Mouse (Mus musculus) forebrain, embryonic 12.5 days (tissue): Measurements from ENCODE around the gene B4galt5. TPM values are rescaled to one million over a fixed set of nuclear protein-coding genes. Genes with fewer than 3 reads are reported as not detected.

Experiments used
- ATAC-seq: fragments of 200-750 bp; cut with Nextera tagmentation; 2 replicates; pipeline ENCODE4 v1.8.0; 2017; ENCODE audit warnings: moderate TSS enrichment; ENCODE audit not compliant: low FRiP score
- H3K27ac ChIP-seq: fragments of 300-500 bp; sonication (generic); 2 replicates; pipeline ENCODE4 v1.5.1; 2016; ENCODE audit warnings: mild to moderate bottlenecking
- H3K27me3 ChIP-seq: fragments of 300-500 bp; sonication (generic); 2 replicates; pipeline ENCODE4 v1.6.1; 2016; ENCODE audit warnings: mild to moderate bottlenecking
- H3K36me3 ChIP-seq: fragments of 300-500 bp; sonication (generic); replicated peaks from 2 replicates; pipeline ENCODE4 v1.6.1; 2016; ENCODE audit warnings: mild to moderate bottlenecking
- H3K4me1 ChIP-seq: fragments of 300-500 bp; sonication (generic); 2 replicates; pipeline ENCODE4 v1.6.1; 2016
- H3K4me2 ChIP-seq: fragments of 300-500 bp; sonication (generic); 2 replicates; pipeline ENCODE4 v1.6.1; 2016; ENCODE audit warnings: mild to moderate bottlenecking, moderate library complexity
- H3K4me3 ChIP-seq: fragments of 300-500 bp; sonication (generic); replicated peaks from 2 replicates; pipeline ENCODE4 v1.5.1; 2016; ENCODE audit warnings: mild to moderate bottlenecking
- H3K9ac ChIP-seq: fragments of 300-500 bp; sonication (generic); 2 replicates; pipeline ENCODE4 v1.6.1; 2016; ENCODE audit warnings: mild to moderate bottlenecking
- H3K9me3 ChIP-seq: fragments of 300-500 bp; sonication (generic); 2 replicates; pipeline ENCODE4 v1.6.1; 2016
- WGBS: fragments of 180-500 bp; shearing (Covaris S2); methylation state at CpG from one replicate; pipeline ENCODE4 v1.1.7; 2016; 5-methylcytosine and 5-hydroxymethylcytosine counted together
- polyA plus RNA-seq: library from polyadenylated mRNA; unstranded; fragments of >200 nt; fragmentation: Nextera tagmentation; extraction: Ambion mirVana; gene quantifications from 2 replicates; pipeline ENCODE4 v1.2.1, GENCODE M21; 2016

Gene B4galt5
- polyA plus RNA-seq, 1 experiment from 2014 or later = 13.4 TPM

DNA sequence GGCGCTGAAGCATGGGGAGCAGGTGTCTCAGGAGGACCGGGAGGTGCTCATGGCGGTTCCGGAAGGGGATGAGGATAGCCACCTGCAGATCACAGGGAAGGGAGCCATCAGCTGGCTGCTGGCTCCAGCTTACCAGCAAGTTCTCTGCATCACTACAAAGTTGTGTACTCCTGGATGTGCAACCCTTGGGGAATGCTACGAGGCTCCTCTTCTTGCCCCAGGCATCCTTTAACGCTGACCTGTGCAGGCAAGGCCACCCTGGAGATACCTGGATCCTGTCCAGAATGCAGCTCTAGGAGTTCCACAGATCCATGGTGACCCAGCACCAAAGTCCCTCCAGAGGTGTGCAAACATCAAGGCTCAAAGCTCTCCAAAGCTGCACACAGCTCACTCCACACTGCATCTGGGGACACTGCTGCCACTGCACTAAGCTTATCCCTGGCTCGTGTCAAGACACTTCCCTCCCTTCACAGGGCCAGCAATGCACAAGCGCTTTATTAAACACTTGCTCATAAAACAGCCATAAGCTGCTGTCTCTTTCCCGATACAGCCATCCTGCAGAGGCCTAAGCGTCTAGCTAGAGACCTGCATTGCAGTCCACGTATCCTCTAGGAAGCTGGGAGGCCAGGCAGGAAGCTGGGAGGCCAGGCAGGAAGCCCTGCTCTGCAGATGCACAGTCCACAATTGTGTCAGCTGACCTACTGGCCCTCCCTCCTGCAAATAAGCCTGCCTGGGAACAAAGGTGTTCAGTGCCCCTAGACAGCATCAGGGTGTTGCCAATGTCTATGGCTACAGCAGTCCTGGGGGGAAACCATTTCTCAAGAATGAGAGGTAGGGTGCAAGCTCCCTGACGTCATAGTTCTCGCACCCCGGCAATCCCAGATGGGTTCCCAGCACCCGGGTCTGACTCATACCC lies 42.1 kb downstream of the B4galt5 start:
- Histone ChIP-seq H3K36me3 (peaks cover 32% of the 10 kb centered on the region), H3K27ac (0 out of 2 replicates have a peak overlapping the region, but pooled peaks have one; percentile 25), H3K9me3 (no peaks in the 10 kb centered on the region), H3K4me2 (no peak overlapping the region), H3K9ac (no peak overlapping the region), H3K4me3 (no peak overlapping the region), H3K4me1 (peaks cover 9% of the 10 kb centered on the region), H3K27me3 (no peaks in the 10 kb centered on the region)
- 85% methylated on average over 15 of the region's 15 CpGs for WGBS
- ATAC-seq = no peak

DNA sequence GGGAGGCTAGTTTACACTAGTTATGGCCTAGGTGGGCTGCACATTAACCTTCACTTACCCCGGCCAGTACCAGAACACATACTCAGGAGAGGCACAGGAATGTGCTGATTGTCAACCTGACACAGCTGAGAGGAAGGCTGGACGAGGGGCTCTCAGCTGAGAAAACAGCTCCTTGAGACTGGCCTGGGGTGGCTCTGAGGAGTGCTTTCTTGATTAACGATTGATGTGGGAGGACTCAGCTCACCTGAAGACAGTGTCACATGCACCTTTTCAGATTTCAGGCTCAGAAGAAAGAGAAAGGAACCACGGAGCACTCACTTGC lies 42.7 kb downstream of the B4galt5 start:
- no peak overlapping the region for H3K9ac ChIP-seq
- H3K9me3 ChIP-seq = no peaks in the 10 kb centered on the region
- no peak for ATAC-seq
- no peak overlapping the region for H3K4me2 ChIP-seq
- H3K36me3 ChIP-seq = peaks cover 34% of the 10 kb centered on the region
- peaks cover 9% of the 10 kb centered on the region for H3K4me1 ChIP-seq
- H3K4me3 ChIP-seq = no peak overlapping the region
- H3K27ac ChIP-seq = no peak overlapping the region
- H3K27me3 ChIP-seq = no peaks in the 10 kb centered on the region
- WGBS = 90% methylated on average over 4 of the region's 4 CpGs

DNA sequence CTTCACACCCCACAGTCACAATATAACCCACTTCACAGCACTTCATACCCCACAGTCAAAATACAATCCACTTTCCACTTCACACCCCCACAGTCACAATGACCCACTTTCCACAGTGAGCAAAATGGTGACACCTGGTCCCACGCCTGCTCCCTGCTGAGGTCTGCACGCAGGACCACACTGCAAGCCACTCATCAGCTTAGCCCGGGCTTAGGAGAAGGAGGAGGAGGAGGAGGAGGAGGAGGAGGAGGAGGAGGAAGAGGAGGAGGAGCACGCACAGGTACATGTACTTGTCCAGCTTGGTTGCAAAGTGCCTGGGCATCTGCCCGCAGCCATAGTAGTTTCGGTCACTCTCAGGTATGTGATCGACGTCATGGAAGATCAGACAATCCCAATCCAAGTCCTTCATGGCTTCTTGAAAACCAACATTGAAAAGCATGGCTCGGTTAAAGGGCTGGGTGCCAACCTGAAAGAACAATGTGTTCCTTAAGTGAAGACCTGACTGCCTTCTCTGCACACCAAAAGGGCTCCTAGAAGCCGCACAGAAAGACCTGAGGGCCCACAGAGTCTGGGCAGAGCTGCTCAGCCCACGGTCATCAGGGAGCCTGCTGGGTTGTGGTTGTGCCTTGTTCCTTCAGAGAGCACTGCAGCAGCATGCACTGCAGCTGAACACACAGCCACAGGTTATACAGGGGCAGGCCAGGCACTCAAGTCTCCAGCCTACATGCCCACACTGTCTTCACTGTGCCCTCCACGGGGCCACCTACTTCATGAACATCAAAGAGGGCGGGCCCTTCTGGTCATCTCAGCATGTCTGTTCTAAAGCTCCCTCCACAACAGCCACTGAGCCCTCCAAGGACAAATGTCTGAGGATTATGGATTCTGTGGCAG lies 43.4 kb downstream of the B4galt5 start:
- ATAC-seq = no peak
- no peak overlapping the region for H3K9ac ChIP-seq

DNA sequence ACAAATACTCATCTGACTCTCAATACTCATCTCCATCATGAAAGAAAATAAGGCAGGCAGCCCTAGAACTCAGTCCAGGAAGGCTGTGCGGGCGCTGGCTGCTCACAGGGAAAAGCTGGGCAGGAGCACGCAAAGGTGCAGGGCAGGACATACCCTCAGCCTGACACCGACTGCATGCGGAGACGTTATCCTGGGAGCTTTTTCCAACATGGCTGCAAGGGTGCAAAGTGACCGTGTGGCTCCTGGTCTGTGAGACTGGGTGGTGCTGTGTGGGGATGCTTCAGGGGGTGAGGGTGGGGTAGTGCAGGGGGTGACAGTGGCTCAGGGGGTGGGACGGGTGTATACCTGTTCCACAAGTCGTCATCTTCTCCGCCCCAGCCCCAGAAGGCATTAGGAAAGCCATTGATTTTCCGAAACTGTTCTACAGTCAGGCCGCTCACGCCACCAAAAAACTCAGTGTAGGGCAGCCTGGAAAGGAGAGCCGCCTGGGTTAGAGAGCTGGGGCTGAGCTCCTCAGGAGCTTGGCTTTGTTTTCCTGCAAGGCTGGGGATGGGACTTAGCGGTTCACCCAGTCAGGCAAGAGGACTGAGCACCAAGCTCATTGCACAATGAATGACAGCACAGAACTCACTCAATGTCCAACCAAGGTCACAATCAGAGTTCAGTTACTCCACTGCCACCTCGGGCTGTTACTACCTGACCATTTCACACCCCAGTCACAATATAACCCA lies 44.2 kb downstream of the B4galt5 start:
- Histone ChIP-seq H3K9ac (no peak overlapping the region), H3K4me1 (peaks cover 11% of the 10 kb centered on the region), H3K27ac (no peak overlapping the region), H3K36me3 (peaks cover 42% of the 10 kb centered on the region), H3K27me3 (no peaks in the 10 kb centered on the region), H3K4me2 (no peak overlapping the region), H3K9me3 (no peaks in the 10 kb centered on the region), H3K4me3 (no peak overlapping the region)
- WGBS = 82% methylated on average over 16 of the region's 16 CpGs
- no peak for ATAC-seq

More for the DNA sequence above, 43.4 kb downstream of the B4galt5 start:
- 91% methylated on average over 13 of the region's 13 CpGs for whole genome bisulfite sequencing
- Histone ChIP-seq H3K4me1 (peaks cover 9% of the 10 kb centered on the region), H3K4me3 (no peak overlapping the region), H3K27me3 (no peaks in the 10 kb centered on the region), H3K9me3 (no peaks in the 10 kb centered on the region), H3K36me3 (peaks cover 39% of the 10 kb centered on the region), H3K4me2 (no peak overlapping the region), H3K27ac (no peak overlapping the region)

DNA sequence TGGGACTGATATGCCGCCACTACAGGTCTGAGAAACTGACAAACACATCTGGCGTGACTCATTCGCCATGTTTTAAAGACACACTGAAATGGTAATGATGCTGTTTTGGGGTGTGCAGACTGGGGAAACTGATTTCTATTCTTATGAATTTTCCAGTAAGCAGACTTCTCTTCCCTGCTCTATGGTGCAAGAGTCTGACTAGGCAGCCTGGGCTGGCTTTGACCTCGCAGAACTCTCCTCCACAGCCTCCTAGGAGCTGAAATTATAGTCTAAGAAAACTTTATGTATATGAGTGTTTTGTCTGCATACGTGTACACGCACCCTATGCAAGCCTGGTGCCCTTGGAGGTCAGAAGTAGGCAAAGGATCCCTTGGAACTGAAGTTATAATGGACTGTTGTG lies 45.2 kb downstream of the B4galt5 start:
- no peak overlapping the region for H3K9ac ChIP-seq
- no peak overlapping the region for H3K4me3 ChIP-seq
- peaks cover 19% of the 10 kb centered on the region for H3K4me1 ChIP-seq
- no peak for ATAC-seq
- peaks cover 51% of the 10 kb centered on the region for H3K36me3 ChIP-seq
- H3K9me3 ChIP-seq = no peaks in the 10 kb centered on the region
- no peak overlapping the region for H3K4me2 ChIP-seq
- 94% methylated on average over 6 of the region's 6 CpGs for WGBS
- H3K27ac ChIP-seq = no peak overlapping the region
- H3K27me3 ChIP-seq = no peaks in the 10 kb centered on the region

DNA sequence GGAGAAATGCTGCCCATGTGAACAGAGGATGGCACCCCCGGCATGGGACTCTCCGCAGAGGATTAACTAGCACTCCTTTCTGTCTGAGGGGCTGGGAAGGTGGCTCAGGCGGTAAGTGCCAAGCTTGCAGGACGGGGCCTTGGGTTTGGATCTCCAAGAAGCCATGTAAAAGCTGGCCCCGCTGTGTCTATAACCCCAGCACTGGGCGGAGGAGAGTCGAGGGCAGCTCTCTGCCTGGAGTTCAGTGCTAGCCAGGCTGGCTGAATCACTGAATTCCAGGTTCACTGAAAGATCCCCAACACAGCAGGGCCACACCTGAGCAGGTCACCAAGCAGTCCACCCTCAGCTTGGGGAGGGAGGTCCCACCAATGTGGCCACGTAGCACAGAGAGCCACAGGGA lies 45.8 kb downstream of the B4galt5 start:
- Histone ChIP-seq H3K27ac (no peak overlapping the region), H3K4me3 (no peak overlapping the region), H3K9me3 (no peaks in the 10 kb centered on the region), H3K4me1 (peaks cover 22% of the 10 kb centered on the region), H3K4me2 (no peak overlapping the region), H3K36me3 (peaks cover 51% of the 10 kb centered on the region), H3K27me3 (no peaks in the 10 kb centered on the region), H3K9ac (no peak overlapping the region)
- ATAC-seq = no peak
- WGBS = 89% methylated on average over 8 of the region's 8 CpGs

DNA sequence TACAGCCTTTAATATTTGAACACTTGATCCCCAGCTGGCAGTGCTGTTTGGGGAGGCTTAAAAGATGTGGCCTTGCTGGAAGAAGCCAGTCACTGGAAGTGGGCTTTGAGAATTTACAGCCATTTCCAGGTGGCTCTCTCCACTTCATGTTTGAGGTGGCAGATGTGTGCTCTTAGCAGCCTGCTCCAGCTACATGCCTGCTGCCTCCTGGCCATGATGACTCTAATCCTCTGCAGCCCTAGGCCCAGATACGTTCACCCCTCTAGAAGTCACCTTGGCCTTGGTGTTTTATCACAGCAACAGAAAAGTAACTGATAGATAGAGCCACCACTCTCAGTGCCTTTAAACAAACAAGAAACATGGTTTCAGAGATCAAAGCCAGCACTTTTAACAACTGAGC lies 46.3 kb downstream of the B4galt5 start:
- WGBS = 75% methylated on average over 1 of the region's 1 CpGs
- no peak overlapping the region for H3K9ac ChIP-seq
- no peak overlapping the region for H3K27ac ChIP-seq
- peaks cover 51% of the 10 kb centered on the region for H3K36me3 ChIP-seq
- H3K4me1 ChIP-seq = peaks cover 19% of the 10 kb centered on the region
- no peaks in the 10 kb centered on the region for H3K9me3 ChIP-seq
- no peak for ATAC-seq
- H3K4me3 ChIP-seq = no peak overlapping the region
- no peak overlapping the region for H3K4me2 ChIP-seq
- H3K27me3 ChIP-seq = no peaks in the 10 kb centered on the region

DNA sequence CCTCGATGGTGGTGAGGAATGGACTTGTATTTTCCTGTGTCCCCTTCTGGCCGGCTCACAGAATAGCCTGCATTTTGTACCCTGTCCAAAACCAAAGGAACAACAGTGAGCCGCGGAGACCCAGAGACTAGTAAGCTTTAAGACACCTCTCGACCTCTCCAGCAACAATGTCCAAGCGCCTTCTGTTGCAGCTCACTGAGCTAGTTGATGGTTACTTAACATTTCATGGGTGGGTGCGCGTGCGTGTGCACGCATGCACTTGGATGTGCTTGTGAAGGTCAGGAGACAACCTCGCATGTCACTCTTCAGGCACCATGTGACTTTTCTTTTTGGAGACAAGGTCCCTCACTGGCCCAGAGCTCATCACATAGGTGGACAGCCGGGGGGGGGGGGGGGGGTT lies 47.0 kb downstream of the B4galt5 start:
- Histone ChIP-seq H3K27ac (no peak overlapping the region), H3K27me3 (no peaks in the 10 kb centered on the region), H3K4me1 (peaks cover 14% of the 10 kb centered on the region), H3K36me3 (peaks cover 51% of the 10 kb centered on the region), H3K4me2 (no peak overlapping the region), H3K4me3 (no peak overlapping the region), H3K9me3 (no peaks in the 10 kb centered on the region), H3K9ac (no peak overlapping the region)
- WGBS = 93% methylated on average over 12 of the region's 12 CpGs
- ATAC-seq = no peak

DNA sequence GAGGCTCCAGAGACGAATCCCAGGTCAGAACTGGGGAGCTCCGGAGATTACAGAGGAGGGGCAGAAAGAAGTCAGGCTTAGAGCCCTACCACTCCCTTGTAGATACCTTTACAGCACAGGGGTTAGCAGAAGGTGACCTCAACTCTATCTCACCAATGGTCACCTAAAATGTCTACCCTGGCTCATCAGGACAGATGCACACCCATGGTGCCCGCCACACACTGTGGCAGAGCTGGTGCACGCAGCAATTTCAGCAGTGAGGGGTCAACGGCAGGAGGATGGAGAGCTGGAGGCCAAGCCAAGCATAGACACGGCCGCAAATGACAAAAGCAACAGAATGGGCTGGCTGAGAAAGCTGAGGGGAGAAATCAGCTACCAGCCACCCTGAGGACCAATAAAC lies 47.4 kb downstream of the B4galt5 start:
- no peak for ATAC-seq
- H3K4me1 ChIP-seq = peaks cover 13% of the 10 kb centered on the region
- no peak overlapping the region for H3K4me3 ChIP-seq
- no peaks in the 10 kb centered on the region for H3K27me3 ChIP-seq
- no peak overlapping the region for H3K4me2 ChIP-seq
- H3K27ac ChIP-seq = no peak overlapping the region
- WGBS = 93% methylated on average over 7 of the region's 7 CpGs
- H3K9me3 ChIP-seq = no peaks in the 10 kb centered on the region
- H3K9ac ChIP-seq = no peak overlapping the region
- peaks cover 50% of the 10 kb centered on the region for H3K36me3 ChIP-seq

DNA sequence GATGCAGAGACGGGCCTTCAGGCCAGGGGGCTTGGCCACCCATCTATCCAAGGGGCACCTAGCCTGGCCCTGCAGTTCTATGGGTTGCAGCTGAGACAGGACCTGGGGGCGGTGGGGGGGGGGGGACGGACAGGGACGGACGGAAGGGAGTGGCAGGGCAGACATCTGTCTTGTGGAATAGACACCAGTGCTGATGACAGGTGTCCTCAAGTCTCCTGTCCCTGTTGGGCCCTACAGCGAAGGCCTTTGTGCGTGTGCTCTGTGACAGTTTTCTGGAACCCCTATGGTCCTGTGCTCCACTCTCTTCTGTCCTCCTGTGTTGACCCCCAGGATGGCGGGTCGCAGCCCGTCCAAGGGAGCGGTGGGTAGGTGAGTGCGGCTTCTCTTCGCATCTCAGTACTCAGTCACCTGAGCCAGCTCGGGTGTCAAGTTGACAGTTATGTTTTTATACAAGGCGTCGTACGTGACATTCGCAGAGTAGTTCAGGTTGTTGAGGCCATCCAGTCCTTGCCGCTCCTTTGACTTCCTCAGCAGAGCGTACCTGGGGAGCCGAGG lies 48.0 kb downstream of the B4galt5 start:
- Histone ChIP-seq H3K4me3 (no peak overlapping the region), H3K36me3 (peaks cover 44% of the 10 kb centered on the region), H3K4me1 (peaks cover 13% of the 10 kb centered on the region), H3K27ac (no peak overlapping the region), H3K9me3 (no peaks in the 10 kb centered on the region), H3K9ac (no peak overlapping the region), H3K27me3 (no peaks in the 10 kb centered on the region), H3K4me2 (no peak overlapping the region)
- 91% methylated on average over 21 of the region's 21 CpGs for WGBS
- ATAC-seq = no peak

DNA sequence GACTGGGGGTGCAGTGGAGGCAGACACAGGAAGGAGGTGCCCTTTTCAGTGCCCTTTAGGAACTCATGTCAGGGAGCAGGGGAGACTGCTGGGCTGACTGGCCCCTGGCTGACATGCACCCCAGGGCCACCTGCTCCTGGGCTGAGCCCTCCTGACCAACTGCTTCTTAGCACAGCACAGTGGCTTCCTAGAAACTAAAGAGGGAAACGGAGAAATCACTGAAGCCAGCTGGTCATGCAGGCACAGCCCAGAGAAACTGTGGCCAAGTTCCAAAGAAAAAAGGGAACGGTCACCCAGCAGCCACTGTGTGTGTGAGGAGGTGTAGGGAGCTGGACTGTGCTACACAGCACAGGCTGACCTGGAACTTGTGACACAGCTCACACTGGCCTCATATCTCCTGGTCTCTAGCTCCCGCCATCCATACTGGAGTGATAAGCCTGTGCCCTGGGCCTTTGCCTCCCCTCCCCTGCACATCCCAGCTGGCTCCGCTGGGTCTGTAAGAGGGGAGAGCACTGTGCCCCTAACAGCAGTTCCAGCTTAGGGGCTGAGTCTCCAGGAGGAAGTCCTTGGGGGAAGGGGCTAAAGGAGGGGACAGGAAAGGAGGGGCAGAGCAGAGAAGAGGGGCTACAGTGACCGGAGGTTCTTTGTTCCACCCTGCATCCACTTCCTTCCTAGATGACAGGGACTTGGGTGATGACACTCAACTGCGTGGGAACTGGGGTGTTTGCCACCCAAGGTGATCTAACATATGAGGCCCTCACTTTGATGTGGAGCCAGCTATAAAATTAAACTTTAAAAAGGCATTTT lies 48.9 kb downstream of the B4galt5 start:
- no peak overlapping the region for H3K4me3 ChIP-seq
- no peaks in the 10 kb centered on the region for H3K9me3 ChIP-seq
- H3K4me1 ChIP-seq = peaks cover 14% of the 10 kb centered on the region
- H3K4me2 ChIP-seq = no peak overlapping the region
- peaks cover 35% of the 10 kb centered on the region for H3K36me3 ChIP-seq
- no peaks in the 10 kb centered on the region for H3K27me3 ChIP-seq
- no peak overlapping the region for H3K9ac ChIP-seq
- 83% methylated on average over 6 of the region's 6 CpGs for WGBS
- peak; percentile 46; the same call in 1 of the 2 replicates for ATAC-seq
- H3K27ac ChIP-seq = peak overlapping the region; percentile 75
